Mouse (Mus musculus) heart, postnatal 14 days (tissue): ENCODE measurements around the gene Barx1. TPM values are rescaled to one million over a fixed set of nuclear protein-coding genes. Genes with fewer than 3 reads are reported as not detected.

Source experiments
- DNase-seq, 2 experiments: peaks; one replicate each; pipeline ENCODE4 v3.0.0; 2021 to 2022
- intact Hi-C: fragments of 180-260 bp; cut with DNase I; formaldehyde crosslinking; loops from one replicate; pipeline ENCODE4 v1.15.1; 2025
- long read RNA-seq, 2 experiments: library from polyadenylated mRNA; stranded (forward); transcript quantifications; one replicate each; pipeline ENCODE4 v2.0.0; 2021
- total RNA-seq, 2 experiments: library from RNA; stranded (reverse); gene quantifications; 2 replicates each; pipeline ENCODE4 v1.2.3; 2021

The Barx1 gene
- not detected for total RNA-seq
- long read RNA-seq, experiment 1: 0 reads
- long read RNA-seq, experiment 2: 0 reads

- intact Hi-C loops: no loop called here
Measured at GRCm38 (mm10) chr13:48662431-48663143, at the start of gene Barx1. Gene Barx1 (plus strand): TSS chr13:48662998.

GRCm38 (mm10) chr13:48614525-48614924 is 48.3 kb upstream of the Barx1 start:
- DNase-seq: no peak
- intact Hi-C loops: no loop called here

More at GRCm38 (mm10) chr13:48662431-48663143, at the start of gene Barx1:
- no peak for DNase-seq

- intact Hi-C loops: no loop called here
- no peak for DNase-seq
Measured at GRCm38 (mm10) chr13:48617774-48618173, 45.0 kb upstream of the Barx1 start.

- intact Hi-C loops: no loop called here
Measured at GRCm38 (mm10) chr13:48618890-48619289, 43.9 kb upstream of the Barx1 start.

GRCm38 (mm10) chr13:48624968-48625398 is 37.8 kb upstream of the Barx1 start:
- intact Hi-C loops: loop anchor here (5.0 kb wide), 1 partner anchor 33 kb away; no protein-coding TSS in a partner anchor
- DNase-seq: no peak

More at GRCm38 (mm10) chr13:48618890-48619289, 43.9 kb upstream of the Barx1 start:
- no peak for DNase-seq

- DNase-seq: peak; percentile 98 to 99
- intact Hi-C loops: loop anchor here (5.0 kb wide), 1 partner anchor 33 kb away; no protein-coding TSS in a partner anchor
Measured at GRCm38 (mm10) chr13:48625433-48626184, 37.2 kb upstream of the Barx1 start, which contains the start of gene Ptpdc1. Gene Ptpdc1 (minus strand): TSS chr13:48625664.

- no peak for DNase-seq
- intact Hi-C loops: no loop called here
Measured at GRCm38 (mm10) chr13:48631691-48632090, 31.1 kb upstream of the Barx1 start.

GRCm38 (mm10) chr13:48637706-48638105 is 25.1 kb upstream of the Barx1 start:
- no peak for DNase-seq
- intact Hi-C loops: loop anchor here (2.0 kb wide), 1 partner anchor 65 kb away; no protein-coding TSS in a partner anchor

GRCm38 (mm10) chr13:48639570-48639969 is 23.2 kb upstream of the Barx1 start:
- peak; percentile 39 to 67 for DNase-seq
- intact Hi-C loops: loop anchor here (1.0 to 2.0 kb wide), 2 partner anchors 67 to 111 kb away; no protein-coding TSS in a partner anchor

- intact Hi-C loops: no loop called here
- no peak for DNase-seq
Measured at GRCm38 (mm10) chr13:48643072-48643471, 19.7 kb upstream of the Barx1 start.

GRCm38 (mm10) chr13:48643991-48644390 is 18.8 kb upstream of the Barx1 start:
- DNase-seq: no peak
- intact Hi-C loops: no loop called here

- intact Hi-C loops: no loop called here
- DNase-seq: no peak
Measured at GRCm38 (mm10) chr13:48646696-48647095, 16.1 kb upstream of the Barx1 start.

GRCm38 (mm10) chr13:48650615-48651014 is 12.2 kb upstream of the Barx1 start:
- intact Hi-C loops: no loop called here
- no peak for DNase-seq

GRCm38 (mm10) chr13:48651132-48652065 is 11.4 kb upstream of the Barx1 start:
- DNase-seq: no peak
- intact Hi-C loops: no loop called here

- intact Hi-C loops: loop anchor here (2.0 kb wide), 1 partner anchor 345 kb away; no protein-coding TSS in a partner anchor
- peak; percentile 75 to 82 for DNase-seq
Measured at GRCm38 (mm10) chr13:48653788-48654770, 8.7 kb upstream of the Barx1 start.

GRCm38 (mm10) chr13:48655637-48656036 is 7.2 kb upstream of the Barx1 start:
- intact Hi-C loops: loop anchor here (1.0 to 5.0 kb wide), 4 partner anchors 77 to 517 kb away; no protein-coding TSS in a partner anchor
- DNase-seq: peak; percentile 52 to 75

GRCm38 (mm10) chr13:48657791-48658190 is 5.0 kb upstream of the Barx1 start:
- intact Hi-C loops: loop anchor here (5.0 kb wide), 2 partner anchors 75 to 515 kb away; no protein-coding TSS in a partner anchor
- no peak for DNase-seq

- no peak for DNase-seq
Measured at GRCm38 (mm10) chr13:48658588-48659253, 4.1 kb upstream of the Barx1 start.

More at GRCm38 (mm10) chr13:48658588-48659253, 4.1 kb upstream of the Barx1 start:
- intact Hi-C loops: loop anchor here (5.0 kb wide), 2 partner anchors 74 to 514 kb away; no protein-coding TSS in a partner anchor
